Mouse (Mus musculus) forebrain, embryonic 15.5 days (tissue): ENCODE data around the gene Cadm1. TPM values are rescaled to one million over a fixed set of nuclear protein-coding genes. Genes with fewer than 3 reads are reported as not detected.
A peak's percentile ranks its signal among the peaks of the same experiment; 100 is the strongest.

Source experiments
- ATAC-seq: fragments of 200-750 bp; cut with Nextera tagmentation; replicated peaks from 2 replicates; pipeline ENCODE4 v1.8.0; 2017; ENCODE audit warnings: mild to moderate bottlenecking, moderate TSS enrichment, moderate library complexity
- H3K27ac ChIP-seq: fragments of 300-500 bp; sonication (generic); replicated peaks from 2 replicates; pipeline ENCODE4 v1.5.1; 2015; ENCODE audit warnings: mild to moderate bottlenecking, inconsistent platforms
- H3K27me3 ChIP-seq: fragments of 300-500 bp; sonication (generic); 2 replicates; pipeline ENCODE4 v1.6.1; 2015; ENCODE audit warnings: inconsistent platforms
- H3K36me3 ChIP-seq: fragments of 300-500 bp; sonication (generic); 2 replicates; pipeline ENCODE4 v1.6.1; 2015; ENCODE audit warnings: mild to moderate bottlenecking, inconsistent platforms
- H3K4me1 ChIP-seq: fragments of 300-500 bp; sonication (generic); 2 replicates; pipeline ENCODE4 v1.6.1; 2015; ENCODE audit warnings: inconsistent platforms
- H3K4me2 ChIP-seq: fragments of 300-500 bp; sonication (generic); replicated peaks from 2 replicates; pipeline ENCODE4 v1.6.1; 2015; ENCODE audit warnings: mild to moderate bottlenecking, inconsistent platforms
- H3K4me3 ChIP-seq: fragments of 300-500 bp; sonication (generic); 2 replicates; pipeline ENCODE4 v1.5.1; 2015; ENCODE audit warnings: mild to moderate bottlenecking, inconsistent platforms
- H3K9ac ChIP-seq: fragments of 300-500 bp; sonication (generic); replicated peaks from 2 replicates; pipeline ENCODE4 v1.6.1; 2015; ENCODE audit warnings: mild to moderate bottlenecking, inconsistent platforms
- H3K9me3 ChIP-seq: fragments of 300-500 bp; sonication (generic); 2 replicates; pipeline ENCODE4 v1.6.1; 2016; ENCODE audit warnings: inconsistent platforms
- WGBS: fragments of 180-500 bp; shearing (Covaris S2); methylation state at CpG from one replicate; pipeline ENCODE4 v1.1.7; 2015; ENCODE audit warnings: mixed read lengths; 5-methylcytosine and 5-hydroxymethylcytosine counted together
- polyA plus RNA-seq: library from polyadenylated mRNA; unstranded; fragments of >200 nt; fragmentation: Nextera tagmentation; extraction: Ambion mirVana; gene quantifications from 2 replicates; pipeline ENCODE4 v1.2.1, GENCODE M21; 2015

Cadm1 gene
- polyA plus RNA-seq, 1 experiment from 2014 or later, result 218 TPM

- Histone ChIP-seq H3K4me1 (peaks cover 59% of the 10 kb centered on the region), H3K9ac (no peak overlapping the region)
Measured at GRCm38 (mm10) chr9:47758320-47758719, 228.3 kb downstream of the Cadm1 start.

GRCm38 (mm10) chr9:47759807-47760206, 229.8 kb downstream of the Cadm1 start:
- H3K36me3 ChIP-seq, result no peaks in the 10 kb centered on the region

More at GRCm38 (mm10) chr9:47758320-47758719, 228.3 kb downstream of the Cadm1 start:
- Histone ChIP-seq H3K27me3 (no peaks in the 10 kb centered on the region), H3K4me3 (no peak overlapping the region), H3K27ac (no peak overlapping the region), H3K4me2 (no peak overlapping the region), H3K36me3 (no peaks in the 10 kb centered on the region), H3K9me3 (no peaks in the 10 kb centered on the region)
- 38% methylated on average over 3 of the region's 3 CpGs for WGBS
- 0 out of 2 replicates have a peak, but pooled peaks have one; percentile 42 for ATAC-seq

GRCm38 (mm10) chr9:47761601-47762000, 231.6 kb downstream of the Cadm1 start:
- Histone ChIP-seq H3K9me3 (no peaks in the 10 kb centered on the region), H3K9ac (no peak overlapping the region), H3K4me1 (peaks cover 58% of the 10 kb centered on the region), H3K4me2 (no peak overlapping the region), H3K27ac (no peak overlapping the region), H3K36me3 (no peaks in the 10 kb centered on the region), H3K4me3 (no peak overlapping the region), H3K27me3 (no peaks in the 10 kb centered on the region)
- no peak for ATAC-seq
- 60% methylated on average over 5 of the region's 5 CpGs for WGBS

More at GRCm38 (mm10) chr9:47759807-47760206, 229.8 kb downstream of the Cadm1 start:
- peaks cover 56% of the 10 kb centered on the region for H3K4me1 ChIP-seq
- no peak overlapping the region for H3K4me2 ChIP-seq
- no peak overlapping the region for H3K4me3 ChIP-seq
- no peaks in the 10 kb centered on the region for H3K27me3 ChIP-seq
- WGBS, result 34% methylated on average over 7 of the region's 7 CpGs
- no peak; the same call in 1 of the 2 replicates for ATAC-seq
- no peaks in the 10 kb centered on the region for H3K9me3 ChIP-seq
- H3K9ac ChIP-seq, result no peak overlapping the region
- 0 out of 2 replicates have a peak overlapping the region, but pooled peaks have one; percentile 11 for H3K27ac ChIP-seq

GRCm38 (mm10) chr9:47762913-47763312, 232.9 kb downstream of the Cadm1 start:
- no peak overlapping the region for H3K27ac ChIP-seq
- no peaks in the 10 kb centered on the region for H3K9me3 ChIP-seq
- no peak overlapping the region for H3K9ac ChIP-seq
- H3K36me3 ChIP-seq, result no peaks in the 10 kb centered on the region
- no peak for ATAC-seq
- no peak overlapping the region for H3K4me2 ChIP-seq
- 85% methylated on average over 5 of the region's 5 CpGs for WGBS
- no peak overlapping the region for H3K4me3 ChIP-seq
- H3K4me1 ChIP-seq, result peaks cover 47% of the 10 kb centered on the region
- no peaks in the 10 kb centered on the region for H3K27me3 ChIP-seq

- Histone ChIP-seq H3K9ac (no peak overlapping the region), H3K36me3 (no peaks in the 10 kb centered on the region), H3K4me1 (peaks cover 32% of the 10 kb centered on the region), H3K27ac (no peak overlapping the region), H3K9me3 (no peaks in the 10 kb centered on the region), H3K4me2 (no peak overlapping the region), H3K27me3 (no peaks in the 10 kb centered on the region), H3K4me3 (no peak overlapping the region)
- no peak for ATAC-seq
- 40% methylated on average over 5 of the region's 5 CpGs for WGBS
Measured at GRCm38 (mm10) chr9:47764920-47765319, 234.9 kb downstream of the Cadm1 start.

- Histone ChIP-seq H3K9ac (no peak overlapping the region), H3K4me2 (no peak overlapping the region), H3K9me3 (no peaks in the 10 kb centered on the region), H3K36me3 (no peaks in the 10 kb centered on the region), H3K27me3 (no peaks in the 10 kb centered on the region), H3K4me3 (no peak overlapping the region), H3K4me1 (peaks cover 32% of the 10 kb centered on the region), H3K27ac (no peak overlapping the region)
- ATAC-seq, result no peak
- WGBS, result 87% methylated on average over 13 of the region's 13 CpGs
Measured at GRCm38 (mm10) chr9:47765323-47765722, 235.3 kb downstream of the Cadm1 start.

- ATAC-seq, result no peak
- Histone ChIP-seq H3K4me2 (no peak overlapping the region), H3K9ac (no peak overlapping the region), H3K27ac (no peak overlapping the region), H3K36me3 (no peaks in the 10 kb centered on the region), H3K9me3 (no peaks in the 10 kb centered on the region), H3K27me3 (no peaks in the 10 kb centered on the region), H3K4me3 (no peak overlapping the region), H3K4me1 (peaks cover 35% of the 10 kb centered on the region)
- 92% methylated on average over 10 of the region's 10 CpGs for WGBS
Measured at GRCm38 (mm10) chr9:47766342-47766741, 236.4 kb downstream of the Cadm1 start.

GRCm38 (mm10) chr9:47770836-47771235, 240.9 kb downstream of the Cadm1 start:
- no peak overlapping the region for H3K4me2 ChIP-seq
- peaks cover 26% of the 10 kb centered on the region for H3K4me1 ChIP-seq
- no peaks in the 10 kb centered on the region for H3K36me3 ChIP-seq
- H3K27me3 ChIP-seq, result no peaks in the 10 kb centered on the region
- H3K9ac ChIP-seq, result no peak overlapping the region
- 33% methylated on average over 11 of the region's 11 CpGs for WGBS
- H3K27ac ChIP-seq, result no peak overlapping the region
- H3K4me3 ChIP-seq, result no peak overlapping the region
- H3K9me3 ChIP-seq, result no peaks in the 10 kb centered on the region
- ATAC-seq, result no peak

GRCm38 (mm10) chr9:47771953-47772352, 242.0 kb downstream of the Cadm1 start:
- H3K36me3 ChIP-seq, result no peaks in the 10 kb centered on the region
- H3K27ac ChIP-seq, result no peak overlapping the region
- 85% methylated on average over 5 of the region's 5 CpGs for WGBS
- no peak for ATAC-seq
- peaks cover 31% of the 10 kb centered on the region for H3K4me1 ChIP-seq
- H3K27me3 ChIP-seq, result no peaks in the 10 kb centered on the region
- H3K4me3 ChIP-seq, result no peak overlapping the region
- no peak overlapping the region for H3K9ac ChIP-seq
- H3K4me2 ChIP-seq, result no peak overlapping the region
- no peaks in the 10 kb centered on the region for H3K9me3 ChIP-seq

GRCm38 (mm10) chr9:47772750-47773149, 242.8 kb downstream of the Cadm1 start:
- Histone ChIP-seq H3K4me3 (no peak overlapping the region), H3K4me2 (no peak overlapping the region), H3K36me3 (no peaks in the 10 kb centered on the region), H3K9ac (no peak overlapping the region), H3K9me3 (no peaks in the 10 kb centered on the region), H3K4me1 (peaks cover 37% of the 10 kb centered on the region), H3K27me3 (no peaks in the 10 kb centered on the region), H3K27ac (no peak overlapping the region)
- no peak for ATAC-seq
- 98% methylated on average over 6 of the region's 6 CpGs for WGBS

GRCm38 (mm10) chr9:47776941-47777919, 247.3 kb downstream of the Cadm1 start:
- H3K4me2 ChIP-seq, result no peak overlapping the region
- H3K9ac ChIP-seq, result no peak overlapping the region
- peaks cover 41% of the 10 kb centered on the region for H3K4me1 ChIP-seq
- WGBS, result 73% methylated on average over 9 of the region's 9 CpGs
- no peak overlapping the region for H3K4me3 ChIP-seq
- H3K36me3 ChIP-seq, result no peaks in the 10 kb centered on the region
- no peak for ATAC-seq
- no peak overlapping the region for H3K27ac ChIP-seq
- H3K27me3 ChIP-seq, result no peaks in the 10 kb centered on the region
- no peaks in the 10 kb centered on the region for H3K9me3 ChIP-seq

- H3K27me3 ChIP-seq, result no peaks in the 10 kb centered on the region
- WGBS, result 28% methylated on average over 11 of the region's 11 CpGs
- no peak for ATAC-seq
- H3K4me3 ChIP-seq, result no peak overlapping the region
- H3K27ac ChIP-seq, result peak overlapping the region; percentile 35; the same call in 1 of the 2 replicates
- H3K4me2 ChIP-seq, result no peak overlapping the region
- H3K9ac ChIP-seq, result no peak overlapping the region
- no peaks in the 10 kb centered on the region for H3K9me3 ChIP-seq
- H3K4me1 ChIP-seq, result peaks cover 46% of the 10 kb centered on the region
- no peaks in the 10 kb centered on the region for H3K36me3 ChIP-seq
Measured at GRCm38 (mm10) chr9:47778438-47778837, 248.5 kb downstream of the Cadm1 start.
